Mouse (Mus musculus) layer of hippocampus, adult 2 months (tissue): ENCODE data around the gene Fry. TPM values are rescaled to one million over a fixed set of nuclear protein-coding genes. Genes with fewer than 3 reads are reported as not detected.
A peak's percentile ranks its signal among the peaks of the same experiment; 100 is the strongest.

Experiments used
- DNase-seq, 2 experiments: peaks; one replicate each; pipeline ENCODE4 v3.0.0; 2022; ENCODE audit warnings: low spot score in 2 of 2
- H3K27ac ChIP-seq: fragments of 200-600 bp; 2 replicates; pipeline ENCODE4 v1.8.1; 2022
- H3K4me3 ChIP-seq: fragments of 200-600 bp; 2 replicates; pipeline ENCODE4 v1.8.1; 2022; ENCODE audit warnings: mild to moderate bottlenecking
- CTCF ChIP-seq: fragments of 200-600 bp; conservative IDR thresholded peaks from 2 replicates; pipeline ENCODE4 v1.8.1; 2022; ENCODE audit warnings: antibody characterized with exemption, mild to moderate bottlenecking, moderate library complexity
- total RNA-seq, 2 experiments: library from RNA; stranded (reverse); gene quantifications; 2 replicates each; pipeline ENCODE4 v1.2.3; 2021

Fry gene
- total RNA-seq, 2 experiments from 2014 or later, result 215 to 246 TPM

GRCm38 (mm10) chr5:150261361-150261760 lies 142.9 kb downstream of the Fry start:
- TF ChIP-seq CTCF, result peak; percentile 37
- DNase-seq, result no peak
- peak overlapping the region; percentile 63 for H3K4me3 ChIP-seq
- peak overlapping the region; percentile 99 for H3K27ac ChIP-seq

DNA sequence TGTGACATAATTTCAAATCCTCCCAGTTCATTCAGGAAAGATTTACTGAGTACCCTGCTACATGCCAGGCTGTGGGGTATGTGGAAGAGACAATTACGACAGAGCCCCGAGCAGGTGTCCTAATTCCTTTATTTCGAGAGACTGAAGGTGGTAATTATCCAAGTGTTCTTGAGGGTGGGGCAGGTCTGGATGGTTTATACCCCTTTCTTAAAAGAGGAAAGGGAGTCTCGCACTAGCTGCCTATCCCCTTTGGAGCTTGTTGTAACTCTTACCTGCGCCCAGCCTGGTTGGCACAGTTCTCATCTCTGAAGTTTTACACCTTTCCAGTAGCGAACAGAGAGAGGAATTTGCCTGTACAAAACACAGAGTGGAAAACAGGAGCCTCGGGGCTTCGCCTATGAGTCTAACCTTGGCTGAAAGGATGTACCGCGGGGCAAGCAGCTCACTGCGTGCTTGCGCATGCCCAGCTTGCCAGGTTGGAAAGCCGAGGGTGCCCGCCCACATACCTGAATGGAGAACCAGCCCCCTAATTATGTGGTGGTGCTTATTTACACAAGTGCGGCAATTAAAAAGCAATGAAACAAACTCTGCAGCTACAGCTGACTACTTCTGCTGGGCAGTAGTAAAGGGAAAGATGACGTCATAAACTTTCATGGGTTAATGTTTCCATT lies 143.7 kb downstream of the Fry start:
- no peak for DNase-seq
- H3K27ac ChIP-seq, result peak overlapping the region; percentile 99

DNA sequence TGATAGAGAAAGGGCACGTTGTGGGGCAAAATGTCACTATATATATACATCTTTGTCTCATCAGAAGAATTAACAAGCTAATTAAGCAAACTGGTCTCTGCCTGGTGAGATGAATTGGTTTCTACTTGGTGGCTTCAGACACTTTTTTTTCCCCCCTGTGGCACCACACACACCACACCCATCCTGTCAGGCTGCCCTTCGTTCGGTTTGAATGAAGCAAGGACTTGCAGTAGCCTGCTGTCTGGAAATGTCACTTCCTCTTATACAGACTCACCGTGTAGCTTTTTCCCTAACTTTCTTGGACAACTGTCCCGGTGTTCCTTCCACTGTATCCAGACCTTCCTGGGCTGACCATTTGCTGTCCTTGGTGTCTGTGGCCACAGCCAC lies 144.3 kb downstream of the Fry start:
- TF ChIP-seq CTCF, result no peak
- H3K27ac ChIP-seq, result peak overlapping the region; percentile 99
- H3K4me3 ChIP-seq, result peak overlapping the region; percentile 63
- no peak for DNase-seq

More for the DNA sequence above, 143.7 kb downstream of the Fry start:
- H3K4me3 ChIP-seq, result peak overlapping the region; percentile 63
- no peak for TF ChIP-seq CTCF

- no peak for DNase-seq
- peak overlapping the region; percentile 99 for H3K27ac ChIP-seq
- H3K4me3 ChIP-seq, result peak overlapping the region; percentile 63
- TF ChIP-seq CTCF, result no peak
Measured at GRCm38 (mm10) chr5:150263162-150263561, 144.7 kb downstream of the Fry start.

DNA sequence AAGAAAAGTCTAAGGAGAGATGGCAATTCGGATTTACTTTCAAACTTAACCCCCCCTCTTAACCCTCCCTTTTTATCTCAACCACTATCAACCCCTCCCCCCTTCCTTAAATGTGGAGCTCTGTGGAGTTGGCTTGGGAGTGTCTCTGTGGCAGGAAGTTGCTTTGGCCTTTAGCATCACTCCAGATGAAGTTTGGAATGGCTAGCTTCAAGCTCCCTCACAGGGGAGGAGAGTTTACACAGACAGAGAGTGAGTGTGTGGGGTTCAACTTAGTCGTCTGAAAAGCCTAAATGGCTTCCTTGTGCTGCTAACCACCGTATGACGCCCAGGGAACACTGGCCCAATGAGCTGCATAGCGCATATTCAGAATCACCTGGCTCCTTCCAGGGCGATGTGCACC lies 145.2 kb downstream of the Fry start:
- Histone ChIP-seq H3K4me3 (no peak overlapping the region; the same call in 1 of the 2 replicates), H3K27ac (peak overlapping the region; percentile 99; the same call in 1 of the 2 replicates)
- no peak for TF ChIP-seq CTCF
- no peak for DNase-seq

- Histone ChIP-seq H3K27ac (peak overlapping the region; percentile 32; the same call in 1 of the 2 replicates), H3K4me3 (no peak overlapping the region; the same call in 1 of the 2 replicates)
- DNase-seq, result no peak
- no peak for TF ChIP-seq CTCF
Measured at GRCm38 (mm10) chr5:150265005-150265404, 146.6 kb downstream of the Fry start.

DNA sequence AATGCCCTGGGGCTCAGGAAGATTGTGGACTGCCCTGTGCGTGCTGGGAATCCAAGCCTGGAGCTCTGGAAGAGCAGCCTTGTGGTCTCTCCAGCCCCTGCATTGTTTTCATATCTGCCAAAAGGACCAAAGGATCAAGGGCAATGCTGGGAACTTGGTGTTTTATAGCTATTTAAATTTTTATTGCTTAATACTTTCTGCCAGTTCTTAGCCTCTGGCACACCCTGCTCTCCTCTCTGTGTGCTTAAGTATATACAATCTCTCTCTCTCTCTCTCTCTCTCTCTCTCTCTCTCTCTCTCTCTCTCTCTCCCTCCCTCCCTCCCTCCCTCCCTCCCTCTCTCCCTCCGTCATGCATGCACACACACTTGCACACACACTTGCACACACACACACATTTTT lies 147.5 kb downstream of the Fry start:
- no peak for TF ChIP-seq CTCF
- H3K27ac ChIP-seq, result peak overlapping the region; percentile 36; the same call in 1 of the 2 replicates
- no peak overlapping the region for H3K4me3 ChIP-seq
- no peak for DNase-seq

- Histone ChIP-seq H3K4me3 (no peak overlapping the region), H3K27ac (no peak overlapping the region)
- peak; percentile 53 for TF ChIP-seq CTCF
- no peak for DNase-seq
Measured at GRCm38 (mm10) chr5:150268261-150268660, 149.8 kb downstream of the Fry start.

GRCm38 (mm10) chr5:150270468-150270867 lies 152.0 kb downstream of the Fry start:
- no peak overlapping the region for H3K4me3 ChIP-seq
- H3K27ac ChIP-seq, result peak overlapping the region; percentile 44
- no peak for TF ChIP-seq CTCF
- no peak for DNase-seq

DNA sequence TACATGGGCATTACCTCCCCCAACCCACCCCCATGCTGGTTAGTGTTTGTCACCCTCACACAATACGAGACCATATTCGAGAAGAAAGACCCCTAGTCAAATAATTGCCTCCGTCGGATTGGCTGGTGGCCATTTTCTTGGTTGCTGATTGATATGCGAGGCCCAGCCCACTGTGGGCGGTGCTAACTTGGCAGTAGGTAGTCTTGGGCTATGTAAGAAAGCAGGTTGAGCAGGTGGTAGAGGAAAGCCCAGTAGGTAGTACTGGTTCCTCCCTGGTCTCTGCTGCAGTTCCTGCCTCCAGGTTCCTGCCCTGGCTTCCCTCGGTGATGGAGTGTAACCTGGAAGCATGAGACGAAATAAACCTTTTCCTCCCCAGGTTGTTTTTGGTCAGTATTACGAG lies 153.7 kb downstream of the Fry start:
- TF ChIP-seq CTCF, result no peak
- no peak overlapping the region for H3K27ac ChIP-seq
- DNase-seq, result no peak
- H3K4me3 ChIP-seq, result no peak overlapping the region

DNA sequence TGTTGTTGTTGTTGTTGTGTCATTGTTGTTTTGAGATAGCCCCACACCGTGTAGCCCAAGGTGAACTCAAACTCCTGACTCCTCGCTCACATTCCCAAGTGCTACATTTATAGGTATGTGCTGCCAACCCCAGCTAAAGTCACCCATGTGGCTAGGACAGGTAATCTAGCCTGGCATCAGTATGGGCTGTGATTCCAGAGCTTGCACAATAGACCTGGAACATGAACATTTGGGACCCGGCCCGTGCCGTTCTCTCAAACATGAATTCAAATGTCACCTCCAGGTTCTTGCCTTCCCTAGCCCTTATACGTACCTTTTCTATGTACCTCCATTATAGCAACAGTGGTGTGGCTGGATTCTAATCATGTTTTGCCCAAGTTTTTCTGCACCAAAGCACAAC lies 156.9 kb downstream of the Fry start:
- DNase-seq, result no peak
- H3K27ac ChIP-seq, result no peak overlapping the region
- no peak for TF ChIP-seq CTCF

DNA sequence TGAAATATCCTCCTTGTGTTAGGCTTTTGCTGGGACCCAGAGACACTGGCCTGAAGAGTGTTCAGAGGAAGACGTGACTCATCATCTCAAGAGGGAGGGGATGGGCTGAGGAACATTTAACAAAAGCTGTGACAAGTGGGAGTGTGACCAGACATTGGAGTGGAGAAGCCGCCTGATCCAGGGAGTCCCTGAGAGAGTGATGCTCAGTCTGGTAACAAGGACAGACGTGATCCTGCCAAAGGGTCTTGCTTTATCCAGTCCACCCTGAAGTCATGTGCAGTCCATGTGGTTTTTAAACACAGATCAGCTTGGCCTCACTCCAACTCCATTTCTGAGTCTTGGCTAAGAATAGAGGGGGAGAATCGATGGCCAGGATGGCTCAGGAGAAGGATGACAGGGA lies 158.2 kb downstream of the Fry start:
- TF ChIP-seq CTCF, result no peak
- Histone ChIP-seq H3K27ac (peak overlapping the region; percentile 51; the same call in 1 of the 2 replicates), H3K4me3 (no peak overlapping the region)
- peak in 1 of 2 experiments; percentile 32 for DNase-seq

More for the DNA sequence above, 156.9 kb downstream of the Fry start:
- no peak overlapping the region for H3K4me3 ChIP-seq

DNA sequence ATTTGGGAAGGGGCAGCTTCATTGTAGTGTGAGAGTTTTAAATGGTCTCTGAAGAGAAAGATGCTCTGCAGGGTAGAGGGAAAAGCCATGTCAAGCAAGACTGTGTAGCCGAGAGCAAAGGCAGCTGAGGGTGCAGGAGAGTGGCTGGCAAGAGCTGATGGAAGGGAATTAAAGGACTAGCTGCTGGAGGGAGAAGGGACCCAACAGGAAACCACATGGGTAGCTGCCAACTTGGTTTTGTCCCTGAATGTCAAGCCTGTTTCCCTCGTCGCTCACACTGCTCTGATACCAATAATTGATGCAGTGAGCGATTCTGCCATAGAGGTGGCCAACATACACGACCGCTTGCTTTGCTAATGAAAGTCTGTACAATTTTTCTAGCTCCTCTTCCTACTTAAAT lies 160.9 kb downstream of the Fry start:
- Histone ChIP-seq H3K4me3 (no peak overlapping the region), H3K27ac (peak overlapping the region; percentile 43)
- DNase-seq, result no peak
- TF ChIP-seq CTCF, result no peak

- Histone ChIP-seq H3K27ac (no peak overlapping the region), H3K4me3 (no peak overlapping the region)
- peak; percentile 69 for TF ChIP-seq CTCF
- no peak for DNase-seq
Measured at GRCm38 (mm10) chr5:150281084-150281483, 162.6 kb downstream of the Fry start.
